Mouse (Mus musculus): ENCODE data around the gene Magi1.

DNA sequence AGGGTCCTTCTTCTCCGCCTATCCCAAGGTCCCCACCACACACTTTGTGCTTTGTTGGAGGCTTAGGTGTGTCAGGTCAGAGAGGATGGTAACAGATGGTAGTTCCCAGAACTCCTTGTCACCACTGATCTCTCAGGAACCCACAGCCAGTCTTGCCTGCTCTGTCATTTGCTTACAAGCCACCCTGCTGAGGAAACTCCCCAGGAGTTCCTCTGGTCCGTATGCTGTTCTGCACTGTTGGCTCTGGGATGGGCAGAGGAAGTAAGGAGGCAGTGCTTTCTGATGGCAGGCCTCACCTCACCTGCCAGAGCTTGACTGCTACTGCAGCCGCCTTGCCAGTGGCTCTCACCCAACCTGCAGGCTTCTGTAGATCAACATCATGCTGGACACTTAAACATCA lies 147.0 kb downstream of the Magi1 start:
- TF ChIP-seq POLR2A (IDR thresholded peaks at IDR 0.05; ENCODE audit: low read depth, low read length) (no peak), PAX5 (IDR thresholded peaks at IDR 0.05; ENCODE audit: low read length) (no peak), MYC (IDR thresholded peaks at IDR 0.05; ENCODE audit: low read depth, low read length) (no peak), MAFK (IDR thresholded peaks at IDR 0.05; ENCODE audit: insufficient replicate concordance, low read length) (no peak), CTCF (conservative IDR thresholded peaks at IDR 0.05 in 1 of 2, IDR thresholded peaks at IDR 0.05 in 1 of 2; ENCODE audit: low read depth in 2 of 2, low read length in 2 of 2) (no peak), USF1 (IDR thresholded peaks at IDR 0.05; ENCODE audit: low read depth, low read length) (no peak), E2F4 (IDR thresholded peaks at IDR 0.05; ENCODE audit: insufficient replicate concordance, low read depth, low read length) (no peak), EP300 (IDR thresholded peaks at IDR 0.05; ENCODE audit: low read length) (no peak), JUND (conservative IDR thresholded peaks at IDR 0.05; ENCODE audit: low read depth, low read length) (no peak), ZKSCAN1 (IDR thresholded peaks at IDR 0.05; ENCODE audit: borderline replicate concordance, low read depth, low read length) (no peak), USF2 (conservative IDR thresholded peaks at IDR 0.05; ENCODE audit: low read depth, low read length) (no peak), ETS1 (conservative IDR thresholded peaks at IDR 0.05; ENCODE audit: low read depth, low read length) (no peak)

All from CH12.LX (cell line).